Mouse (Mus musculus): ENCODE results near the gene Cacna1c. TPM values are rescaled to one million over a fixed set of nuclear protein-coding genes. Genes with fewer than 3 reads are reported as not detected.

Cacna1c gene
- polyA plus RNA-seq, 1 experiment from 2014 or later = 2.3 TPM

GRCm38 (mm10) chr6:118538627-118539026 lies 657.6 kb downstream of the Cacna1c start:
- Histone ChIP-seq H3K36me3 (ENCODE audit: control insufficient read depth, insufficient read depth, low read length) (peaks cover 26% of the 10 kb centered on the region), H3K4me1 (replicated peaks; ENCODE audit: control insufficient read depth, insufficient read depth, low read length) (no peaks in the 10 kb centered on the region), H3K4me2 (no peak overlapping the region), H3K27ac (ENCODE audit: low read depth, low read length) (no peak overlapping the region), H3K9me3 (ENCODE audit: control insufficient read depth, low read length) (no peaks in the 10 kb centered on the region), H3K9ac (ENCODE audit: low read depth, low read length) (no peak overlapping the region), H3K27me3 (replicated peaks; ENCODE audit: control insufficient read depth, insufficient read depth, low read length) (no peaks in the 10 kb centered on the region), H3K4me3 (ENCODE audit: low read depth, low read length) (no peak overlapping the region)
- DNase-seq (ENCODE audit: low spot score) (no peak), ATAC-seq (replicated peaks; ENCODE audit: low FRiP score) (peak; percentile 63)
- WGBS = 66% methylated on average over 4 of the region's 4 CpGs

Other genes with a start within 250 kb of the Cacna1c start
- gene Dcp1b, start 21.2 kb downstream of the Cacna1c start, polyA plus RNA-seq (2014; fragmentation: Nextera tagmentation; extraction: Ambion mirVana) = 6.6 and 7.8 TPM in 2 replicates
- gene Cacna2d4, start 40.1 kb upstream of the Cacna1c start, polyA plus RNA-seq (2014; fragmentation: Nextera tagmentation; extraction: Ambion mirVana) = 0.08 TPM in 1 of 2 replicates, not detected in the other
- gene Lrtm2, start 134.3 kb upstream of the Cacna1c start, polyA plus RNA-seq (2014; fragmentation: Nextera tagmentation; extraction: Ambion mirVana) = not detected in 2 replicates
- 15.8 and 16.5 TPM in 2 replicates for gene Adipor2, start 221.3 kb upstream of the Cacna1c start, polyA plus RNA-seq (2014; fragmentation: Nextera tagmentation; extraction: Ambion mirVana)